Mouse (Mus musculus): ENCODE results near the gene Olfr199.
"Not testable (repeated sequence)": the region's sequence is repeated elsewhere in the genome, so short reads cannot be mapped to it uniquely, and the experiment has no call there.

- not testable (repeated sequence) for TF ChIP-seq POLR2A (IDR thresholded peaks at IDR 0.05; ENCODE audit: control insufficient read depth, low read depth, low read length); CTCF (IDR thresholded peaks at IDR 0.05; ENCODE audit: control insufficient read depth, insufficient read depth, insufficient replicate concordance, low read depth, low read length)
Observed at GRCm38 (mm10) chr16:59269097-59269496, 49.5 kb upstream of the Olfr199 start.
